8 mouse cellular contexts compared by ENCODE assay signal in genomic region chr10:22777939-22778338, GRCm38 (mm10). TPM values are rescaled to one million over a fixed set of nuclear protein-coding genes. Genes with fewer than 3 reads are reported as not detected.
DNase-seq lines count a peak whose midpoint lies in the region; ATAC-seq and TF ChIP-seq lines count a peak whose summit lies in the region.

No protein-coding gene starts in this region.

- no peak overlapping the region for H3K9ac ChIP-seq in neural tube, embryonic 12.5 days

- no peak overlapping the region for H3K4me2 ChIP-seq in neural tube, embryonic 12.5 days (replicated peaks)

- H3K36me3 ChIP-seq in kidney, adult 2 months (ENCODE audit: control insufficient read depth, insufficient read depth, low read length) = no peaks in the 10 kb centered on the region
- no peaks in the 10 kb centered on the region for H3K36me3 ChIP-seq in neural tube, embryonic 12.5 days

- ATAC-seq in neural tube, embryonic 12.5 days (ENCODE audit: low FRiP score, low read depth) = 0 out of 2 replicates have a peak, but pooled peaks have one; percentile 35

- no peak overlapping the region for H3K27ac ChIP-seq in kidney, adult 2 months (ENCODE audit: insufficient read depth, low read depth, low read length)
- H3K27ac ChIP-seq in neural tube, embryonic 12.5 days = no peak overlapping the region

- peak; percentile 60 for TF ChIP-seq CTCF in kidney, adult 2 months (conservative IDR thresholded peaks at IDR 0.05; ENCODE audit: insufficient read depth, insufficient read length, low read depth, low read length)

- TF ChIP-seq POLR2A in kidney, adult 2 months (IDR thresholded peaks at IDR 0.05; ENCODE audit: low read depth, low read length) = no peak

- no peaks in the 10 kb centered on the region for H3K9me3 ChIP-seq in neural tube, embryonic 12.5 days

- no peaks in the 10 kb centered on the region for H3K27me3 ChIP-seq in kidney, adult 2 months (replicated peaks; ENCODE audit: control insufficient read depth, insufficient read depth, low read length)
- H3K27me3 ChIP-seq in neural tube, embryonic 12.5 days (replicated peaks) = no peaks in the 10 kb centered on the region

- no peak overlapping the region for H3K4me3 ChIP-seq in kidney, adult 2 months (ENCODE audit: insufficient read depth, low read depth, low read length)
- H3K4me3 ChIP-seq in neural tube, embryonic 12.5 days = no peak overlapping the region

- WGBS in kidney, adult 2 months = 16% methylated on average over 5 of the region's 5 CpGs
- WGBS in neural tube, embryonic 12.5 days = 15% methylated on average over 5 of the region's 5 CpGs

- H3K4me1 ChIP-seq in kidney, adult 2 months (ENCODE audit: control insufficient read depth, insufficient read depth, low read length) = no peaks in the 10 kb centered on the region
- no peaks in the 10 kb centered on the region for H3K4me1 ChIP-seq in neural tube, embryonic 12.5 days

- DNase-seq in kidney, adult 2 months = peak; percentile 32
- no peak for DNase-seq in kidney, adult 11 months
- DNase-seq in ES-CJ7 (ENCODE audit: low read depth, low spot score) = peak; percentile 53
- peak; percentile 53 for DNase-seq in brain, adult 2 months (ENCODE audit: low read depth, low spot score)
- peak; percentile 19 for DNase-seq in kidney, adult 9 months
- no peak for DNase-seq in thymus, postnatal 14 days
- DNase-seq in gastrocnemius, adult 18-20 months (ENCODE audit: low spot score) = no peak

RNA-seq across cellular contexts. Expression of gene Tcf21, which starts 42.0 kb away (rescaled TPM):
- polyA plus RNA-seq in kidney, adult 2 months (2012; rRNA removed) = 124 and 141 TPM in 2 replicates
- polyA plus RNA-seq in neural tube, embryonic 12.5 days (2016; fragmentation: Nextera tagmentation; extraction: Ambion mirVana) = 0.55 and 0.73 TPM in 2 replicates
- not detected for total RNA-seq in gastrocnemius, adult 18-20 months (2021)

RNA-seq across cellular contexts. Expression of gene Tbpl1, which starts 46.2 kb away (rescaled TPM):
- 14.3 and 17.7 TPM in 2 replicates for polyA plus RNA-seq in kidney, adult 2 months (2012; rRNA removed)
- 117 and 119 TPM in 2 replicates for polyA plus RNA-seq in neural tube, embryonic 12.5 days (2016; fragmentation: Nextera tagmentation; extraction: Ambion mirVana)
- total RNA-seq in gastrocnemius, adult 18-20 months (2021) = 10 to 100 TPM; 16.6 to 19.1 TPM

Comparison
In these comparisons a context has a peak if more than half of its experiments do, and no peak if none do; other contexts are left out.
1. DNase-seq: peak in kidney, adult 2 months (single experiment), ES-CJ7 (single experiment), brain, adult 2 months (single experiment) and kidney, adult 9 months (single experiment); none in kidney, adult 11 months (single experiment), thymus, postnatal 14 days (single experiment) and gastrocnemius, adult 18-20 months (single experiment).
2. RNA of gene Tcf21, which starts 42.0 kb away (polyA plus RNA-seq): 124 to 141 TPM in kidney, adult 2 months; 0.55 to 0.73 TPM in neural tube, embryonic 12.5 days; every median in the first group is over 10 times any median in the second.